ENCODE assay signal across 14 mouse cellular contexts in genomic region chr15:50991667-50992066, GRCm38 (mm10).
"Had no signal": no experiment of that assay in that cellular context is flagged by ENCODE, and none has a peak within 500 bp of the region (broad histone marks: within the 10 kb centered on the region; RNA-seq: fewer than 3 reads in every experiment).

No protein-coding gene starts in this region.

- H3K9me3 ChIP-seq: kidney, embryonic 15.5 days; limb, embryonic 10.5 days; limb, embryonic 13.5 days; liver, embryonic 12.5 days; liver, embryonic 15.5 days had no signal

- H3K27ac ChIP-seq: kidney, embryonic 15.5 days; limb, embryonic 10.5 days; limb, embryonic 13.5 days; liver, embryonic 12.5 days; liver, embryonic 15.5 days had no signal

- H3K9ac ChIP-seq: kidney, embryonic 15.5 days; limb, embryonic 13.5 days; liver, embryonic 12.5 days; liver, embryonic 15.5 days had no signal

- H3K27me3 ChIP-seq: kidney, embryonic 15.5 days; limb, embryonic 13.5 days; liver, embryonic 12.5 days; liver, embryonic 15.5 days had no signal

- H3K4me2 ChIP-seq: kidney, embryonic 15.5 days; limb, embryonic 13.5 days; liver, embryonic 12.5 days; liver, embryonic 15.5 days; midbrain, embryonic 11.5 days had no signal

- H3K4me1 ChIP-seq: kidney, embryonic 15.5 days; limb, embryonic 13.5 days; liver, embryonic 12.5 days; liver, embryonic 15.5 days had no signal

- H3K36me3 ChIP-seq: kidney, embryonic 15.5 days; limb, embryonic 10.5 days; limb, embryonic 13.5 days; liver, embryonic 12.5 days; liver, embryonic 15.5 days had no signal

- ATAC-seq: liver, embryonic 12.5 days had no signal

- DNase-seq: kidney, postnatal 10 days; liver; lung, adult 2 months; lung, postnatal 14 days; lung, postnatal 4 days; midbrain, embryonic 14.5 days; thymus, adult 18-20 months; thymus, postnatal 36 days had no signal

- H3K4me3 ChIP-seq: kidney, embryonic 15.5 days; limb, embryonic 10.5 days; limb, embryonic 13.5 days; liver, embryonic 12.5 days; liver, embryonic 15.5 days had no signal
